Mouse (Mus musculus): Measurements from ENCODE around the gene Prdm1. TPM values are rescaled to one million over a fixed set of nuclear protein-coding genes. Genes with fewer than 3 reads are reported as not detected.

Gene Prdm1
- total and polyA plus RNA-seq, 3 experiments = 8.9 to 29.1 (median 10.7) TPM

GRCm38 (mm10) chr10:44429177-44429888 lies 99.0 kb downstream of the Prdm1 start:
- TF ChIP-seq POLR2AphosphoS5 (IDR thresholded peaks at IDR 0.05; ENCODE audit: insufficient replicate concordance, low read depth, low read length) (no peak), TAL1 (conservative IDR thresholded peaks at IDR 0.05; ENCODE audit: low read depth, low read length) (no peak), GATA1 (IDR thresholded peaks at IDR 0.05; ENCODE audit: borderline replicate concordance, low read length) (no peak), GATA2 (IDR thresholded peaks at IDR 0.05; ENCODE audit: borderline replicate concordance, low read depth, low read length) (no peak), CTCF (IDR thresholded peaks at IDR 0.05; ENCODE audit: low read depth, low read length) (no peak)
- Histone ChIP-seq H3K27me3 (ENCODE audit: insufficient read depth, low read length) (no peaks in the 10 kb centered on the region), H3K4me3 (ENCODE audit: low read depth, low read length) (no peak overlapping the region), H3K9me3 (replicated peaks) (no peaks in the 10 kb centered on the region), H3K4me1 (ENCODE audit: insufficient read depth, low read depth, low read length) (peaks cover 4% of the 10 kb centered on the region; the same call in 1 of the 2 replicates), H3K36me3 (replicated peaks) (no peaks in the 10 kb centered on the region)
- no peak for DNase-seq (ENCODE audit: low spot score)
- ATAC-seq (ENCODE audit: extremely low read depth, insufficient number of reproducible peaks, low FRiP score, poor library complexity, severe bottlenecking) = no peak

- no peak for ATAC-seq (ENCODE audit: extremely low read depth, insufficient number of reproducible peaks, low FRiP score, poor library complexity, severe bottlenecking)
These were observed 100.4 kb downstream of the Prdm1 start for GRCm38 (mm10) chr10:44427891-44428361.

GRCm38 (mm10) chr10:44427426-44427825 lies 100.9 kb downstream of the Prdm1 start:
- Histone ChIP-seq H3K36me3 (replicated peaks) (no peaks in the 10 kb centered on the region), H3K4me3 (ENCODE audit: low read depth, low read length) (no peak overlapping the region), H3K4me1 (ENCODE audit: insufficient read depth, low read depth, low read length) (peaks cover 4% of the 10 kb centered on the region; the same call in 1 of the 2 replicates), H3K27me3 (ENCODE audit: insufficient read depth, low read length) (no peaks in the 10 kb centered on the region), H3K9me3 (replicated peaks) (no peaks in the 10 kb centered on the region)
- DNase-seq (ENCODE audit: low spot score) = no peak
- ATAC-seq (ENCODE audit: extremely low read depth, insufficient number of reproducible peaks, low FRiP score, poor library complexity, severe bottlenecking) = no peak
- TF ChIP-seq TAL1 (conservative IDR thresholded peaks at IDR 0.05; ENCODE audit: low read depth, low read length) = no peak
- no peak for TF ChIP-seq POLR2AphosphoS5 (IDR thresholded peaks at IDR 0.05; ENCODE audit: insufficient replicate concordance, low read depth, low read length)
- no peak for TF ChIP-seq GATA2 (IDR thresholded peaks at IDR 0.05; ENCODE audit: borderline replicate concordance, low read depth, low read length)
- no peak for TF ChIP-seq CTCF (IDR thresholded peaks at IDR 0.05; ENCODE audit: low read depth, low read length)
- TF ChIP-seq GATA1 (IDR thresholded peaks at IDR 0.05; ENCODE audit: borderline replicate concordance, low read length) = no peak

More at GRCm38 (mm10) chr10:44427891-44428361, 100.4 kb downstream of the Prdm1 start:
- no peaks in the 10 kb centered on the region for H3K9me3 ChIP-seq (replicated peaks)
- TF ChIP-seq TAL1 (conservative IDR thresholded peaks at IDR 0.05; ENCODE audit: low read depth, low read length) (no peak), GATA2 (IDR thresholded peaks at IDR 0.05; ENCODE audit: borderline replicate concordance, low read depth, low read length) (no peak), GATA1 (IDR thresholded peaks at IDR 0.05; ENCODE audit: borderline replicate concordance, low read length) (no peak), POLR2AphosphoS5 (IDR thresholded peaks at IDR 0.05; ENCODE audit: insufficient replicate concordance, low read depth, low read length) (no peak), CTCF (IDR thresholded peaks at IDR 0.05; ENCODE audit: low read depth, low read length) (no peak)
- H3K36me3 ChIP-seq (replicated peaks) = no peaks in the 10 kb centered on the region
- no peak for DNase-seq (ENCODE audit: low spot score)
- H3K4me3 ChIP-seq (ENCODE audit: low read depth, low read length) = no peak overlapping the region
- peaks cover 4% of the 10 kb centered on the region; the same call in 1 of the 2 replicates for H3K4me1 ChIP-seq (ENCODE audit: insufficient read depth, low read depth, low read length)
- H3K27me3 ChIP-seq (ENCODE audit: insufficient read depth, low read length) = no peaks in the 10 kb centered on the region

- H3K4me3 ChIP-seq (ENCODE audit: low read depth, low read length) = no peak overlapping the region
- DNase-seq (ENCODE audit: low spot score) (no peak), ATAC-seq (ENCODE audit: extremely low read depth, insufficient number of reproducible peaks, low FRiP score, poor library complexity, severe bottlenecking) (no peak)
- H3K4me1 ChIP-seq (ENCODE audit: insufficient read depth, low read depth, low read length) = peaks cover 4% of the 10 kb centered on the region; the same call in 1 of the 2 replicates
- no peaks in the 10 kb centered on the region for H3K9me3 ChIP-seq (replicated peaks)
- H3K36me3 ChIP-seq (replicated peaks) = no peaks in the 10 kb centered on the region
- no peaks in the 10 kb centered on the region for H3K27me3 ChIP-seq (ENCODE audit: insufficient read depth, low read length)
- TF ChIP-seq TAL1 (conservative IDR thresholded peaks at IDR 0.05; ENCODE audit: low read depth, low read length) (no peak), GATA1 (IDR thresholded peaks at IDR 0.05; ENCODE audit: borderline replicate concordance, low read length) (no peak), POLR2AphosphoS5 (IDR thresholded peaks at IDR 0.05; ENCODE audit: insufficient replicate concordance, low read depth, low read length) (no peak), GATA2 (IDR thresholded peaks at IDR 0.05; ENCODE audit: borderline replicate concordance, low read depth, low read length) (no peak), CTCF (IDR thresholded peaks at IDR 0.05; ENCODE audit: low read depth, low read length) (no peak)
These were observed 103.3 kb downstream of the Prdm1 start for GRCm38 (mm10) chr10:44425013-44425412.

- DNase-seq (ENCODE audit: low spot score) (no peak), ATAC-seq (ENCODE audit: extremely low read depth, insufficient number of reproducible peaks, low FRiP score, poor library complexity, severe bottlenecking) (no peak)
- no peak overlapping the region for H3K4me3 ChIP-seq (ENCODE audit: low read depth, low read length)
- no peaks in the 10 kb centered on the region for H3K36me3 ChIP-seq (replicated peaks)
- peaks cover 4% of the 10 kb centered on the region; the same call in 1 of the 2 replicates for H3K4me1 ChIP-seq (ENCODE audit: insufficient read depth, low read depth, low read length)
- TF ChIP-seq GATA2 (IDR thresholded peaks at IDR 0.05; ENCODE audit: borderline replicate concordance, low read depth, low read length) (no peak), TAL1 (conservative IDR thresholded peaks at IDR 0.05; ENCODE audit: low read depth, low read length) (no peak), CTCF (IDR thresholded peaks at IDR 0.05; ENCODE audit: low read depth, low read length) (no peak)
- no peaks in the 10 kb centered on the region for H3K9me3 ChIP-seq (replicated peaks)
- no peaks in the 10 kb centered on the region for H3K27me3 ChIP-seq (ENCODE audit: insufficient read depth, low read length)
These were observed 106.4 kb downstream of the Prdm1 start for GRCm38 (mm10) chr10:44421896-44422295.

- TF ChIP-seq CTCF (IDR thresholded peaks at IDR 0.05; ENCODE audit: low read depth, low read length) (no peak), GATA1 (IDR thresholded peaks at IDR 0.05; ENCODE audit: borderline replicate concordance, low read length) (no peak), POLR2AphosphoS5 (IDR thresholded peaks at IDR 0.05; ENCODE audit: insufficient replicate concordance, low read depth, low read length) (no peak)
- no peaks in the 10 kb centered on the region for H3K36me3 ChIP-seq (replicated peaks)
- no peaks in the 10 kb centered on the region for H3K27me3 ChIP-seq (ENCODE audit: insufficient read depth, low read length)
- H3K4me1 ChIP-seq (ENCODE audit: insufficient read depth, low read depth, low read length) = peaks cover 4% of the 10 kb centered on the region; the same call in 1 of the 2 replicates
- no peak overlapping the region for H3K4me3 ChIP-seq (ENCODE audit: low read depth, low read length)
- DNase-seq (ENCODE audit: low spot score) = no peak
- no peak for ATAC-seq (ENCODE audit: extremely low read depth, insufficient number of reproducible peaks, low FRiP score, poor library complexity, severe bottlenecking)
- no peaks in the 10 kb centered on the region for H3K9me3 ChIP-seq (replicated peaks)
These were observed 108.1 kb downstream of the Prdm1 start for GRCm38 (mm10) chr10:44420211-44420610.
